Mouse (Mus musculus) embryonic facial prominence, embryonic 11.5 days (tissue): Measurements from ENCODE around the gene Ifrd2. TPM values are rescaled to one million over a fixed set of nuclear protein-coding genes. Genes with fewer than 3 reads are reported as not detected.
A peak's percentile ranks its signal among the peaks of the same experiment; 100 is the strongest.

Source experiments
- ATAC-seq: fragments of 200-750 bp; cut with Nextera tagmentation; replicated peaks from 2 replicates; pipeline ENCODE4 v1.8.0; 2017; ENCODE audit warnings: low read depth; ENCODE audit not compliant: insufficient number of reproducible peaks, low FRiP score, low TSS enrichment
- DNase-seq: peaks from one replicate; pipeline ENCODE4 v3.0.0-alpha.2; 2015; ENCODE audit warnings: low spot score
- H3K27ac ChIP-seq: fragments of 300-500 bp; sonication (generic); replicated peaks from 2 replicates; pipeline ENCODE4 v1.5.1; 2014; ENCODE audit warnings: mild to moderate bottlenecking, low read depth, low read length, control low read depth
- H3K27me3 ChIP-seq: fragments of 300-500 bp; sonication (generic); 2 replicates; pipeline ENCODE4 v1.6.1; 2014; ENCODE audit warnings: mild to moderate bottlenecking, low read length, moderate library complexity, mixed read lengths; ENCODE audit not compliant: control insufficient read depth, insufficient read depth
- H3K36me3 ChIP-seq: fragments of 300-500 bp; sonication (generic); replicated peaks from 2 replicates; pipeline ENCODE4 v1.6.1; 2014; ENCODE audit warnings: low read depth, mild to moderate bottlenecking, low read length, moderate library complexity, mixed read lengths; ENCODE audit not compliant: control insufficient read depth, insufficient read depth
- H3K4me1 ChIP-seq: fragments of 300-500 bp; sonication (generic); 2 replicates; pipeline ENCODE4 v1.6.1; 2014; ENCODE audit warnings: low read length, mixed read lengths; ENCODE audit not compliant: control insufficient read depth, insufficient read depth
- H3K4me2 ChIP-seq: fragments of 300-500 bp; sonication (generic); 2 replicates; pipeline ENCODE4 v1.6.1; 2014; ENCODE audit warnings: low read depth, mild to moderate bottlenecking, control low read depth, low read length, moderate library complexity
- H3K4me3 ChIP-seq: fragments of 300-500 bp; sonication (generic); 2 replicates; pipeline ENCODE4 v1.5.1; 2014; ENCODE audit warnings: low read depth, low read length, control low read depth
- H3K9ac ChIP-seq: fragments of 300-500 bp; sonication (generic); replicated peaks from 2 replicates; pipeline ENCODE4 v1.6.1; 2014; ENCODE audit warnings: mild to moderate bottlenecking, control low read depth, low read length
- H3K9me3 ChIP-seq: fragments of 300-500 bp; sonication (generic); replicated peaks from 2 replicates; pipeline ENCODE4 v1.6.1; 2016; ENCODE audit warnings: mild to moderate bottlenecking, low read length, inconsistent platforms, mixed read lengths; ENCODE audit not compliant: control insufficient read depth
- WGBS: fragments of 180-500 bp; shearing (Covaris S2); extraction: QIAGEN DNeasy Blood & Tissue Kit; methylation state at CpG from one replicate; pipeline ENCODE4 v1.1.7; 2014; 5-methylcytosine and 5-hydroxymethylcytosine counted together
- polyA plus RNA-seq: library from polyadenylated mRNA; unstranded; fragments of >200 nt; fragmentation: Nextera tagmentation; extraction: Ambion mirVana; gene quantifications from 2 replicates; pipeline ENCODE4 v1.2.1, GENCODE M21; 2014

Ifrd2 gene
- polyA plus RNA-seq, 1 experiment from 2014 or later: 42.3 TPM

GRCm38 (mm10) chr9:107542352-107542686 is 45.1 kb upstream of the Ifrd2 start:
- Histone ChIP-seq H3K27ac (no peak overlapping the region), H3K27me3 (no peaks in the 10 kb centered on the region), H3K4me2 (peak overlapping the region; percentile 80), H3K4me3 (peak overlapping the region; percentile 65), H3K9ac (peak overlapping the region; percentile 67), H3K36me3 (no peaks in the 10 kb centered on the region; the same call in none of the 2 replicates), H3K4me1 (no peaks in the 10 kb centered on the region; the same call in none of the 2 replicates), H3K9me3 (no peaks in the 10 kb centered on the region)
- WGBS: 0% methylated on average over 11 of the region's 11 CpGs
- DNase-seq (no peak), ATAC-seq (no peak)

- Histone ChIP-seq H3K9me3 (no peaks in the 10 kb centered on the region), H3K4me2 (peak overlapping the region; percentile 80), H3K4me3 (peak overlapping the region; percentile 65), H3K27ac (no peak overlapping the region), H3K4me1 (no peaks in the 10 kb centered on the region; the same call in none of the 2 replicates), H3K27me3 (no peaks in the 10 kb centered on the region), H3K9ac (peak overlapping the region; percentile 67), H3K36me3 (no peaks in the 10 kb centered on the region; the same call in none of the 2 replicates)
- DNase-seq: no peak
- 41% methylated on average over 8 of the region's 8 CpGs for WGBS
- ATAC-seq: no peak
Observed at GRCm38 (mm10) chr9:107542721-107543120, 44.7 kb upstream of the Ifrd2 start.

GRCm38 (mm10) chr9:107543299-107543698 is 44.1 kb upstream of the Ifrd2 start:
- Histone ChIP-seq H3K9me3 (no peaks in the 10 kb centered on the region), H3K27me3 (no peaks in the 10 kb centered on the region), H3K36me3 (no peaks in the 10 kb centered on the region; the same call in 1 of the 2 replicates), H3K27ac (no peak overlapping the region), H3K4me2 (peak overlapping the region; percentile 16), H3K4me3 (no peak overlapping the region), H3K4me1 (no peaks in the 10 kb centered on the region; the same call in none of the 2 replicates), H3K9ac (no peak overlapping the region; the same call in 1 of the 2 replicates)
- ATAC-seq (no peak), DNase-seq (no peak)
- WGBS: 84% methylated on average over 11 of the region's 11 CpGs

DNA sequence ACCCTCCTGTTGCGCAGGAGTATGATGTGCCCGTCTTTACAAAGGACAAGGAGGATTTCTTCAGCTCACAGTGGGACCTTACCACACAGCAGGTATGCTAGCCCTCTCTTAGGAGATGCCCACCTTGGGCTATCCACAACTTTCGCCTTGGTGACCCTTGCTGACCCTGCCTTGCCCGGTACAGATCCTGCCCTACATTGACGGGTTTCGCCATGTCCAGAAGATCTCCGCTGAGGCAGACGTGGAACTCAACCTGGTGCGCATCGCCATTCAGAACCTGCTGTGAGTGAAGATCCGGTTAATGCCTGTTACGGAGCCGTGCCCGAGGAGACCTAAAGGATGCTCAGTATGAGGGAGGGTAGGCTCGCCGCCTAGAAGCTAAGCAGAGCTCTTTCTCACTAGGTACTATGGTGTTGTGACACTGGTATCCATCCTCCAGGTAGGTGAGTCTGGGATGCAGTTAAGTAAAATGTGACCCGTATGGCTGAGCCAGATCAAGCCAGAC is 43.2 kb upstream of the Ifrd2 start:
- 92% methylated on average over 17 of the region's 17 CpGs for WGBS

GRCm38 (mm10) chr9:107544729-107545128 is 42.7 kb upstream of the Ifrd2 start:
- no peak overlapping the region for H3K9ac ChIP-seq
- DNase-seq (no peak), ATAC-seq (no peak)
- WGBS: 92% methylated on average over 12 of the region's 12 CpGs
- H3K27me3 ChIP-seq: no peaks in the 10 kb centered on the region
- H3K9me3 ChIP-seq: no peaks in the 10 kb centered on the region
- H3K4me2 ChIP-seq: no peak overlapping the region
- no peaks in the 10 kb centered on the region; the same call in none of the 2 replicates for H3K4me1 ChIP-seq
- H3K36me3 ChIP-seq: no peaks in the 10 kb centered on the region; the same call in 1 of the 2 replicates
- no peak overlapping the region for H3K27ac ChIP-seq
- H3K4me3 ChIP-seq: no peak overlapping the region

More for the DNA sequence above, 43.2 kb upstream of the Ifrd2 start:
- no peak for ATAC-seq
- H3K27ac ChIP-seq: no peak overlapping the region
- no peak overlapping the region for H3K9ac ChIP-seq
- H3K4me1 ChIP-seq: no peaks in the 10 kb centered on the region; the same call in none of the 2 replicates
- no peaks in the 10 kb centered on the region for H3K9me3 ChIP-seq
- no peak for DNase-seq
- H3K4me3 ChIP-seq: no peak overlapping the region
- H3K27me3 ChIP-seq: no peaks in the 10 kb centered on the region
- no peak overlapping the region for H3K4me2 ChIP-seq
- H3K36me3 ChIP-seq: no peaks in the 10 kb centered on the region; the same call in 1 of the 2 replicates

DNA sequence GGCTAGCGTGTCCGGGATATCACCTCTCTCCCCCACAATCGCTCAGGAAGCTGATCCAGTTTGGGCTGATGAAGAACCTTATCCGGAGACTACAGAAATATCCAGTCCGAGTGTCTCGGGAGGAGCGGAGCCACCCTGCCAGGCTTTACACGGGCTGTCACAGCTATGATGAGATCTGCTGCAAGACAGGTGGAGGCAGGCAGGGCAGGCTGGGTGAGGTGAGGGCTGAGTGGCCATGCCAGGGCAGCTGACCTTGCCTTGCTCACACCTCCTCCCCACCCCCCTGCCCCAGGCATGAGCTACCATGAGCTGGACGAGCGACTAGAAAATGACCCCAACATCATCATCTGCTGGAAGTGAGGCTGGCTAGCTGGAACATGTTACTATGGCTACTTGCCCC is 42.2 kb upstream of the Ifrd2 start:
- WGBS: 83% methylated on average over 10 of the region's 10 CpGs
- Histone ChIP-seq H3K9me3 (no peaks in the 10 kb centered on the region), H3K4me2 (no peak overlapping the region; the same call in 1 of the 2 replicates), H3K27me3 (no peaks in the 10 kb centered on the region), H3K9ac (no peak overlapping the region), H3K4me1 (no peaks in the 10 kb centered on the region; the same call in none of the 2 replicates), H3K27ac (no peak overlapping the region), H3K4me3 (no peak overlapping the region), H3K36me3 (no peaks in the 10 kb centered on the region; the same call in 1 of the 2 replicates)
- DNase-seq (no peak), ATAC-seq (no peak)

GRCm38 (mm10) chr9:107545602-107546001 is 41.8 kb upstream of the Ifrd2 start:
- H3K9ac ChIP-seq: no peak overlapping the region
- 0 out of 2 replicates have a peak, but pooled peaks cover under 1% of the 10 kb centered on the region for H3K27me3 ChIP-seq
- H3K27ac ChIP-seq: no peak overlapping the region
- WGBS: 13% methylated on average over 3 of the region's 3 CpGs
- H3K4me1 ChIP-seq: no peaks in the 10 kb centered on the region; the same call in none of the 2 replicates
- no peak overlapping the region for H3K4me2 ChIP-seq
- H3K4me3 ChIP-seq: no peak overlapping the region
- H3K9me3 ChIP-seq: no peaks in the 10 kb centered on the region
- ATAC-seq (no peak), DNase-seq (peak; percentile 83)
- H3K36me3 ChIP-seq: no peaks in the 10 kb centered on the region; the same call in 1 of the 2 replicates

DNA sequence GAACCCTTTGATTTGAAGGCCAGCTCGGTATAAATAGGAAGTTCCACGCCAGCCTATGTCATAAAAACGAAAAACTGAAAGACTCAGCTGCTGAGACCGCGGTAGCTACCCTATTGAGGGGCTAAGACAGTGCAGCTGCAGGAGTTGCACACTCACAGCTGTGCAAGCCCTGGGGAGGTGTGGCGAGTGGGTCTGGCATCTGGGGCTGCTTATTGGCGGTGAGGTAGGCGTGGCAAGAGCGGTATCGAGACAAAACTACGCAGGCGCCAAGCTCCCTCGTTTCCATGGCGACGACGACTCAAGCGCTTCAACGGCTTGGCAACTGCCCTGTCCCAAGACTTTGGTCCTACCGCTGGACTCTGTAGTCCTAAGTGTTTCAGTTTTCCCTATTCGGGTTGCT is 40.4 kb upstream of the Ifrd2 start, which contains the start of gene Zmynd10:
Zmynd10 (plus strand) TSS at position 273 of the 400 bp plus-strand sequence.
- peak within 1 kb of the TSS; percentile 44 for H3K4me2 ChIP-seq
- H3K9ac ChIP-seq: no peak within 1 kb of the TSS
- no peak within 1 kb of the TSS for H3K27ac ChIP-seq
- DNase-seq (peak; percentile 98), ATAC-seq (peak; percentile 64)
- WGBS: 5% methylated on average over 20 of the region's 20 CpGs
- H3K4me1 ChIP-seq: no peaks in the 10 kb centered on the region; the same call in none of the 2 replicates
- peaks cover 5% of the 10 kb centered on the region; the same call in 1 of the 2 replicates for H3K27me3 ChIP-seq
- no peaks in the 10 kb centered on the region; the same call in 1 of the 2 replicates for H3K36me3 ChIP-seq
- no peaks in the 10 kb centered on the region for H3K9me3 ChIP-seq
- H3K4me3 ChIP-seq: no peak within 1 kb of the TSS; the same call in 1 of the 2 replicates
